Mouse (Mus musculus) spleen, adult 2 months (tissue): ENCODE data around the gene Pard6b. TPM values are rescaled to one million over a fixed set of nuclear protein-coding genes. Genes with fewer than 3 reads are reported as not detected.

Experiments
- DNase-seq, 2 experiments: peaks; one replicate each; pipeline versions ENCODE4 v3.0.0 to v3.0.0-alpha.2; 2012 to 2021; ENCODE audit warnings: low spot score in 2 of 2, low read depth in 1 of 2
- H3K27ac ChIP-seq: fragments of 200-500 bp; 2 replicates; pipeline ENCODE4 v1.5.1; 2012; ENCODE audit warnings: low read length, inconsistent platforms; ENCODE audit not compliant: insufficient read depth
- H3K27me3 ChIP-seq: fragments of 200-500 bp; 2 replicates; pipeline ENCODE4 v1.6.1; 2012; ENCODE audit warnings: mild to moderate bottlenecking, moderate library complexity, low read length, inconsistent platforms; ENCODE audit not compliant: control insufficient read depth, insufficient read depth
- H3K36me3 ChIP-seq: fragments of 200-500 bp; 2 replicates; pipeline ENCODE4 v1.6.1; 2012; ENCODE audit warnings: mild to moderate bottlenecking, low read length, inconsistent platforms; ENCODE audit not compliant: control insufficient read depth, insufficient read depth
- H3K4me1 ChIP-seq: fragments of 200-500 bp; 2 replicates; pipeline ENCODE4 v1.6.1; 2011; ENCODE audit warnings: inconsistent platforms; ENCODE audit not compliant: control insufficient read depth, insufficient read depth, insufficient read length
- H3K4me3 ChIP-seq: fragments of 200-500 bp; 2 replicates; pipeline ENCODE4 v1.5.1; 2011; ENCODE audit warnings: mild to moderate bottlenecking, inconsistent platforms; ENCODE audit not compliant: insufficient read depth, insufficient read length; ENCODE audit errors: extremely low read depth
- CTCF ChIP-seq: fragments of 200-500 bp; IDR thresholded peaks from 2 replicates; pipeline ENCODE4 v1.5.1; 2011; ENCODE audit warnings: mild to moderate bottlenecking, inconsistent platforms; ENCODE audit not compliant: insufficient read depth, insufficient read length, insufficient replicate concordance; ENCODE audit errors: extremely low read depth
- POLR2A ChIP-seq: fragments of 200-500 bp; IDR thresholded peaks from 2 replicates; pipeline ENCODE4 v1.6.1; 2011; ENCODE audit warnings: low read depth, low read length, inconsistent platforms
- WGBS: fragments of 180-500 bp; shearing (Covaris S2); methylation state at CpG from one replicate; pipeline ENCODE4 v1.1.7; 2018; 5-methylcytosine and 5-hydroxymethylcytosine counted together
- polyA plus RNA-seq: library from polyadenylated mRNA; depleted of rRNA; stranded (reverse); fragments of >200 nt; gene quantifications from 2 replicates; pipeline ENCODE4 v1.2.3, GENCODE M21; 2012

Pard6b gene
- polyA plus RNA-seq, 1 experiment, result 1.5 TPM

GRCm38 (mm10) chr2:168125288-168126089 lies 44.7 kb downstream of the Pard6b start:
- H3K4me3 ChIP-seq, result no peak overlapping the region
- no peak overlapping the region for H3K27ac ChIP-seq
- H3K27me3 ChIP-seq, result no peaks in the 10 kb centered on the region
- TF ChIP-seq CTCF (no peak), POLR2A (no peak)
- H3K4me1 ChIP-seq, result no peaks in the 10 kb centered on the region
- no peaks in the 10 kb centered on the region for H3K36me3 ChIP-seq
- no peak for DNase-seq
- WGBS, result 77% methylated on average over 11 of the region's 11 CpGs

- no peak overlapping the region for H3K27ac ChIP-seq
- DNase-seq, result no peak
- no peak for TF ChIP-seq CTCF
- no peaks in the 10 kb centered on the region for H3K4me1 ChIP-seq
- no peaks in the 10 kb centered on the region for H3K27me3 ChIP-seq
- H3K36me3 ChIP-seq, result no peaks in the 10 kb centered on the region
- no peak overlapping the region for H3K4me3 ChIP-seq
- WGBS, result 92% methylated on average over 14 of the region's 14 CpGs
These were observed 47.0 kb downstream of the Pard6b start for GRCm38 (mm10) chr2:168127767-168128166.

GRCm38 (mm10) chr2:168128211-168128859 lies 47.5 kb downstream of the Pard6b start:
- DNase-seq, result peak; percentile 36 to 58
- Histone ChIP-seq H3K36me3 (no peaks in the 10 kb centered on the region), H3K27me3 (no peaks in the 10 kb centered on the region), H3K27ac (no peak overlapping the region), H3K4me3 (no peak overlapping the region), H3K4me1 (no peaks in the 10 kb centered on the region)
- WGBS, result 45% methylated on average over 12 of the region's 14 CpGs
- no peak for TF ChIP-seq POLR2A
- peak; percentile 42; the same call in 1 of the 2 replicates for TF ChIP-seq CTCF

GRCm38 (mm10) chr2:168130046-168130445 lies 49.2 kb downstream of the Pard6b start:
- Histone ChIP-seq H3K36me3 (no peaks in the 10 kb centered on the region), H3K27ac (no peak overlapping the region), H3K27me3 (no peaks in the 10 kb centered on the region), H3K4me3 (no peak overlapping the region), H3K4me1 (no peaks in the 10 kb centered on the region)
- DNase-seq, result no peak
- no peak for TF ChIP-seq POLR2A
- TF ChIP-seq CTCF, result no peak
- 91% methylated on average over 3 of the region's 3 CpGs for WGBS

- no peak for DNase-seq
- no peaks in the 10 kb centered on the region for H3K4me1 ChIP-seq
- H3K27ac ChIP-seq, result no peak overlapping the region
- no peaks in the 10 kb centered on the region for H3K27me3 ChIP-seq
- TF ChIP-seq POLR2A (no peak), CTCF (no peak)
- H3K36me3 ChIP-seq, result no peaks in the 10 kb centered on the region
- 90% methylated on average over 15 of the region's 15 CpGs for WGBS
- H3K4me3 ChIP-seq, result no peak overlapping the region
These were observed 56.4 kb downstream of the Pard6b start for GRCm38 (mm10) chr2:168137161-168137560.

- DNase-seq, result no peak
- TF ChIP-seq POLR2A, result no peak
- TF ChIP-seq CTCF, result no peak
- no peaks in the 10 kb centered on the region for H3K4me1 ChIP-seq
These were observed 63.0 kb downstream of the Pard6b start for GRCm38 (mm10) chr2:168143794-168144193.

GRCm38 (mm10) chr2:168145437-168145836 lies 64.6 kb downstream of the Pard6b start:
- DNase-seq, result no peak
- TF ChIP-seq POLR2A (no peak), CTCF (no peak)
- 94% methylated on average over 2 of the region's 2 CpGs for WGBS
- Histone ChIP-seq H3K4me3 (no peak overlapping the region), H3K36me3 (no peaks in the 10 kb centered on the region), H3K4me1 (no peaks in the 10 kb centered on the region), H3K27me3 (no peaks in the 10 kb centered on the region), H3K27ac (no peak overlapping the region)

More at GRCm38 (mm10) chr2:168143794-168144193, 63.0 kb downstream of the Pard6b start:
- WGBS, result 74% methylated on average over 5 of the region's 5 CpGs
- H3K27ac ChIP-seq, result no peak overlapping the region
- no peaks in the 10 kb centered on the region for H3K36me3 ChIP-seq
- H3K27me3 ChIP-seq, result no peaks in the 10 kb centered on the region
- no peak overlapping the region for H3K4me3 ChIP-seq
